Mouse (Mus musculus) CD4-positive helper T cell, adult 2 months (primary cell): Measurements from ENCODE around the gene Hist1h3b.
"Not testable (repeated sequence)": the region's sequence is repeated elsewhere in the genome, so short reads cannot be mapped to it uniquely, and the experiment has no call there.

Experiments
- DNase-seq: peaks from one replicate; pipeline ENCODE4 v3.0.0-alpha.2; 2012; ENCODE audit warnings: low read depth, missing footprints, low spot score

The Hist1h3b gene

DNA sequence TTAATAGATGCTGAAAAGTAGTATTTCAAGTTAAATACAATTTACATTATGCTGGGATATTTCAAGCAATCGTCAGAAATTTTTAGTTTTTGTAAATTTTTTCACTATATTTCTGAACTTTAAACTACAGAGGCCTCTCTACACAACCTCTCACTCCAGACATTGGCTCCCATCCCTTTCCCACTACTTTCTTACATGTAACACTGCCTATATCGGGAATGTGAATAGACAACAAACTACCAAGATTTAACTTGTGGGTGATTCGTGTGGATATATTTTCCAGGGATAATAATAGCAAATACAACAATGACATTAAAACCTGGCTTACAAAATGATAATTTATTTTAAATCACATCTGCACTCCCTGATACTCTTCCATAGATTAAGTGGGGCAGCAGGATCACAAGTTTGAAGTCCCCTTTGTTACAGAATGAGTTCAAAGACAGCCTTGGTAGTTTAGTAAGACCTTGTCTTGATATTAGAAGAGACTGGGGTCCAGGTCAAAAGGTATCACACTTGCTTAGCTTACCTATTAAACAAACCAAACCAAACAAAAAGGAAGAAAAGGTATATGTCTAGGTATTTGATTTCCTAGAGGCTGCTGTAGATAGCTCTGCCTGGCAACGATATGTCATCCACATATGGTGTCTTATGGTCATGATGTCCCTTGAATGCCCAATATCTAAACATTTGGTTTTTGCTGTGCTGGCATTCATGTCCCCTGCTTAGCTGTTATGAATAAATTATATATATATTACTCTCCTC, 1.4 kb downstream of the Hist1h3b start:
- no peak for DNase-seq

DNA sequence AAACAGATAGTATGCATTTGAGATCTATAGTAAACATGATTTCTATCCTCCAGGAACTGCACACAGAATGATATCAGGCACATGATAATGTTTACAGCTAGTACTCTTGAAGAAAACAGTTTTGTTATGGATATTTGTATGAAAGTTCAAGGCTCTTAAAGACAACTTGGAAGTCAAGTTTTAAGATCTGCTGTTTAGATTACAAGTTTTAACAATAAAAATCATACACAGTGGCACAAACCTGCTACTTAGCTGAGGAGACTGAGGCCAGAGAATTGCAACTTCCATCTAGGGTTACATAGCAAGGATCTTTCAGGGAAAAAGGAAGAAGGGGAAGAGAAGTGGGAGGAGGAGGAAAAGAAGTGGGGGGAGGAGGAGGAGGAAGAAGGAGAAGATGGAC, 2.9 kb downstream of the Hist1h3b start:
- no peak for DNase-seq

- peak; percentile 92 for DNase-seq
These were observed 4.7 kb downstream of the Hist1h3b start, which contains the start of gene Hist1h4b for GRCm38 (mm10) chr13:23756790-23757189. Gene Hist1h4b (plus strand): TSS chr13:23757013.

DNA sequence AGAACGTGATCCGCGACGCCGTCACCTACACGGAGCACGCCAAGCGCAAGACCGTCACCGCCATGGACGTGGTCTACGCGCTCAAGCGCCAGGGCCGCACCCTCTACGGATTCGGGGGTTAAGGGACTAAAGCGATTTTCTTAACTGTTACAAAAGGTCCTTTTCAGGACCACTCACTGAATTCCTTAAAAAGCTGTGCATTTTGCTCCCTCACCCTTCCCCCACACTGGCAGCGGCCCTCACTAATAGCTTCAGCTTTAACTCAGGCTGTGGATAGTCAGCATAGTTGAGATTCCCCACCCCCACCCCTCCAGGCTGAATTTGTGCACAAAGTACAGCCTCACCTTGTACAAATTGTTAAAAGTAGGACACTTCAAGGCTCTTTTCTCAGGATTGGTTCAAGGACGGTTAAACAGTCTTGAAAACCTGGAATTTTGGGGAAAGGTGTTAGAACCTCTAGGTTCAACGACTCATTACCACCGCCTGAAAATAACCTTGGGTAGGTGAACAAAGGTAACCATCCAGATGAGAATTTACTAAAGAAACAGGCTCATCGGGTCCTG, 5.2 kb downstream of the Hist1h3b start:
- peak; percentile 49 for DNase-seq

DNA sequence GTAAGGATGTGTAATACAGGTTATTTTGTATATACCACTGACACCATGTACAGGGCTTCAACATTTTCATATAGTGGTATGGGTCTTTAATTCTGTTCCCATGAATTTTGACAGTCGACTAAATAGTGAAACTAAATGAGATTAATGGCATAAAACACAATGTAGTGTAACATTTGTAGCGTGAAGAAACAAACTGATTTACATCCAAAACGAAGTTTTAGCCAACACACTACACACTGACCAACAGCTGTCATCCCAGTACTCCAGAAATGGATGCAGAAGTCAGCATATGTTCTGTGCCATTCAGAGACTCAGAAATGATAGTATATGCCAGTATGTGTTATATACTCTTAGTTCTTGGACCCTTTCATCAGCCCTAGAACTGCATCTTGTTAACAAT, 5.9 kb downstream of the Hist1h3b start:
- DNase-seq, result no peak

- DNase-seq, result no peak
These were observed 7.2 kb downstream of the Hist1h3b start for GRCm38 (mm10) chr13:23759251-23759771.

GRCm38 (mm10) chr13:23759916-23760239, 7.8 kb downstream of the Hist1h3b start:
- peak; percentile 54 for DNase-seq

DNA sequence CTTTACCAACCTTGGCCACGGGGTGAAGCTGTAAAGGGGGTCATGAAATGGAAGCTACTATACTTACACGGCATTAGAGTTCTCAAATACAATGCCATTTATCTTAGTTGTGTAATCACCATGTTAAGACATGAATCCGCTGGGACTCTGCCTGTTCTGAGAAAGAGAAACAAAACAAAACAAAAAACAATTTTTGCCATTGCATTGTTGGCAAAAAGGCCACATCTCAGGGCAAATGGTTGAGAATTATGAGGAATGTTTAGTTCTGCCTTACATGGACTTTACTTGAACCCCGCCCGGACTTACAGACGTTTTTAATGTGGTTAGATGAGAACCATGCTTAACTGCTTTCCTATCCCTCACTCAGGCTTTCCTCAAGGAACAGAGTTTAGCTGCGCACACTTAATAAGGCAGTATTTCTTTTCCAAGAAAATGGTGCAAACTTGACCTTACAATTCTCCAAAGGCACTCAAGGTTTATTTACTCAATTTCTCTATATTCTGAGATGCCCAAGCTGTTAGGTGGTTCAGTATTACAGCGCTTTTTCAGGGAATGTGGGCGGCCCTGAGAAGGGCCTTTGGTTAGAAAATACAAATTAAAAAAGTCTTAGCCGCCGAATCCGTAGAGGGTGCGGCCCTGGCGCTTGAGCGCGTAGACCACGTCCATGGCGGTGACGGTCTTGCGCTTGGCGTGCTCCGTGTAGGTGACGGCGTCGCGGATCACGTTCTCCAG, 8.3 kb downstream of the Hist1h3b start:
- DNase-seq, result peak; percentile 41

DNA sequence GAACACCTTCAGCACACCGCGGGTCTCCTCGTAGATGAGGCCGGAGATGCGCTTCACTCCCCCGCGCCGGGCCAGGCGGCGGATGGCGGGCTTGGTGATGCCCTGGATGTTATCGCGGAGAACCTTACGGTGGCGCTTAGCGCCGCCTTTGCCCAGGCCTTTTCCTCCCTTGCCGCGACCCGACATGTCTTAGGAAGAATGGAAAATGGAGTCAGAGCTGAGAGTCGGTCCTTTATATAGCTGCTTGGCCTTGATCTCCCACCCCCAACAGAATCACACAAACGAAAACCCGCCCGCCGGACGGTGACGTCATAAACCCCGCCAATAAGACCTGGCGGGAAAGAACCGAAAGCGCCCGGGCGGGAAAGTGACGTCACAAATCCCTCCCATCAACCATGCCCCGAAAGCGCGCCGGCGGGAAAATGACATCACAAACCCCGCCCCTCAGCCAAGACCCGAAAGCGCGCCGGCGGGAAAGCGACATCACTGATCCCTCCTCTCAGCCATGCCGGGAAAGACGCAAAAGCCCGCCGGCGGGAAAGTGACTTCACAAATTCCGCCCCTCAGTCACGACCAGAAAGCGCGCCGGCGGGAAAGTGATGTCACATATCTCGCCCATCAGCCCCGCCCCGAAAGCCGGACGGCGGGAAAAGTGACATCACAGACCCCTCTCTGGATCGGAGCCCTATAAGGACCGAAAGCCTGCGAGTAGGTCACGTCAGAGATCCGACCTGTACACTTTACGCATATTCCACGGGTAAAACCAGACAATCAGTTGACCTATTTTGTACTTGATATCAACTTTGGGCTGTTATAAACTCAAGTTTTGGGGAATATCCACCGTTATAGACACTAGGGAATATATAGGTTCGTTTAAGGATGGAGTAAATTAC, 9.2 kb downstream of the Hist1h3b start, which contains the start of gene Hist1h4a:
TSS of gene Hist1h4a (minus strand) at position 259 of the 893 bp plus-strand sequence.
- peak; percentile 98 for DNase-seq

GRCm38 (mm10) chr13:23761871-23762821, 10.1 kb downstream of the Hist1h3b start, which contains the start of gene Hist1h3a:
Gene Hist1h3a (minus strand): TSS chr13:23762386.
- peak; percentile 91 for DNase-seq

- no peak for DNase-seq
These were observed 11.1 kb downstream of the Hist1h3b start for GRCm38 (mm10) chr13:23763242-23763585.

GRCm38 (mm10) chr13:23763586-23764323, 11.7 kb downstream of the Hist1h3b start, which contains the start of gene Hist1h1a:
Gene Hist1h1a (plus strand): TSS chr13:23763666.
- peak; percentile 91 for DNase-seq

GRCm38 (mm10) chr13:23764324-23765171, 12.5 kb downstream of the Hist1h3b start:
- DNase-seq, result no peak

GRCm38 (mm10) chr13:23765172-23765513, 13.1 kb downstream of the Hist1h3b start:
- DNase-seq, result no peak

- DNase-seq, result no peak
These were observed 14.7 kb downstream of the Hist1h3b start for GRCm38 (mm10) chr13:23766772-23767171.

DNA sequence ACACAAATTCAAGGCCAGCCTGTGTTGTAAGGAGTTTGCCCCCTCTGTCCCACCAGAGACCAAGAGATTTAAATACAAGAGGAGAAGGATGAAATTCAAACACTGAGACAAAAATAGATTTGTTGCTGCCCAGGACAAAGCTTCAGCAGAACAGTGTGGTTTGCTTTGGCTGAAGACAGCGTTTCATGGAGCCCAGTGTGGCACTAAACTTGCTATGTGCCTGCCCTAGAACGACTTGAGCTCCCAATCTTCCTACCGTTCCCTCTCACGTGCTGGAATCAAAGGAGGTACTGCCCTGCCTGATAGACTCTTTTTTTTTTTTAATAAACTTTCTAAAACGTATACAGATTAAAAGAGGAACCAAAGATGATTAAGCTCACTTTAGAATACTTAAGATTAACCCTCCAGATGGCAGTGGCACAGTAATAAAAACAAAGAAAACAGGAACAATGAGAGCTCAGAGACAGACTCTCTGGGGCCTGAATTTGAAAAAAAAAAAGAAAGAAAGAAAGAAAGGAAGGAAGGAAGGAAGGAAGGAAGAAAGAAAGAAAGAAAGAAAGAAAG, 16.8 kb downstream of the Hist1h3b start:
- no peak for DNase-seq

- not testable (repeated sequence) for DNase-seq
These were observed 17.5 kb downstream of the Hist1h3b start, which contains the start of gene Trim38 for GRCm38 (mm10) chr13:23769613-23770012. Gene Trim38 (plus strand): TSS chr13:23769913.
